Mouse (Mus musculus) inflammation-experienced regulatory T-cells, adult 6 months (primary cell): ENCODE results near the gene B3galnt2. TPM values are rescaled to one million over a fixed set of nuclear protein-coding genes. Genes with fewer than 3 reads are reported as not detected.

Experiments
- polyA plus RNA-seq, 3 experiments: library from polyadenylated mRNA; unstranded; fragments of 100-300 nt; shearing (Covaris generic); gene quantifications; one replicate each; pipeline ENCODE4 v1.2.1; 2017

Gene B3galnt2
- polyA plus RNA-seq, 3 experiments from 2014 or later, result 8.9 to 12.7 (median 11.7) TPM

Other genes with a start within 250 kb of the B3galnt2 start
- gene Gng4, start 170.4 kb upstream of the B3galnt2 start, polyA plus RNA-seq, result not detected
- 100 to 1,000 TPM in 1 of 3 experiments, 10 to 100 TPM in 2; 72.6 to 120 (median 76.2) TPM for gene Tbce, start 85.2 kb downstream of the B3galnt2 start, polyA plus RNA-seq
- 10 to 100 TPM; 49.5 to 68.7 (median 53.9) TPM for gene Arid4b, start 108.8 kb downstream of the B3galnt2 start, polyA plus RNA-seq
- 100 to 1,000 TPM in 1 of 3 experiments, 10 to 100 TPM in 2; 88.4 to 108 (median 91.0) TPM for gene Ggps1, start 109.0 kb downstream of the B3galnt2 start, polyA plus RNA-seq